Mouse (Mus musculus) lung, embryonic 15.5 days (tissue): ENCODE data around the gene Rho. TPM values are rescaled to one million over a fixed set of nuclear protein-coding genes. Genes with fewer than 3 reads are reported as not detected.

Experiments
- ATAC-seq: fragments of 200-750 bp; cut with Nextera tagmentation; 2 replicates; pipeline ENCODE4 v1.8.0; 2017; ENCODE audit warnings: moderate number of reproducible peaks, borderline replicate concordance; ENCODE audit not compliant: low FRiP score, low TSS enrichment; ENCODE audit errors: extremely low read depth
- H3K27ac ChIP-seq: fragments of 300-500 bp; sonication (generic); 2 replicates; pipeline ENCODE4 v1.5.1; 2015; ENCODE audit warnings: moderate library complexity, mild to moderate bottlenecking, inconsistent platforms
- H3K27me3 ChIP-seq: fragments of 300-500 bp; sonication (generic); 2 replicates; pipeline ENCODE4 v1.6.1; 2015; ENCODE audit warnings: inconsistent platforms
- H3K36me3 ChIP-seq: fragments of 300-500 bp; sonication (generic); 2 replicates; pipeline ENCODE4 v1.6.1; 2015; ENCODE audit warnings: inconsistent platforms
- H3K4me1 ChIP-seq: fragments of 300-500 bp; sonication (generic); 2 replicates; pipeline ENCODE4 v1.6.1; 2015; ENCODE audit warnings: inconsistent platforms
- H3K4me2 ChIP-seq: fragments of 300-500 bp; sonication (generic); 2 replicates; pipeline ENCODE4 v1.6.1; 2015; ENCODE audit warnings: inconsistent platforms, mild to moderate bottlenecking, moderate library complexity
- H3K4me3 ChIP-seq: fragments of 300-500 bp; sonication (generic); 2 replicates; pipeline ENCODE4 v1.5.1; 2015; ENCODE audit warnings: mild to moderate bottlenecking, inconsistent platforms
- H3K9ac ChIP-seq: fragments of 300-500 bp; sonication (generic); 2 replicates; pipeline ENCODE4 v1.6.1; 2015; ENCODE audit warnings: inconsistent platforms
- H3K9me3 ChIP-seq: fragments of 300-500 bp; sonication (generic); 2 replicates; pipeline ENCODE4 v1.6.1; 2016; ENCODE audit warnings: inconsistent platforms
- WGBS: fragments of 180-500 bp; shearing (Covaris S2); methylation state at CpG from one replicate; pipeline ENCODE4 v1.1.7; 2015; 5-methylcytosine and 5-hydroxymethylcytosine counted together
- polyA plus RNA-seq: library from polyadenylated mRNA; unstranded; fragments of >200 nt; fragmentation: Nextera tagmentation; extraction: Ambion mirVana; gene quantifications from 2 replicates; pipeline ENCODE4 v1.2.1, GENCODE M21; 2015

The Rho gene
- polyA plus RNA-seq, 1 experiment from 2014 or later, result 0.20 TPM

DNA sequence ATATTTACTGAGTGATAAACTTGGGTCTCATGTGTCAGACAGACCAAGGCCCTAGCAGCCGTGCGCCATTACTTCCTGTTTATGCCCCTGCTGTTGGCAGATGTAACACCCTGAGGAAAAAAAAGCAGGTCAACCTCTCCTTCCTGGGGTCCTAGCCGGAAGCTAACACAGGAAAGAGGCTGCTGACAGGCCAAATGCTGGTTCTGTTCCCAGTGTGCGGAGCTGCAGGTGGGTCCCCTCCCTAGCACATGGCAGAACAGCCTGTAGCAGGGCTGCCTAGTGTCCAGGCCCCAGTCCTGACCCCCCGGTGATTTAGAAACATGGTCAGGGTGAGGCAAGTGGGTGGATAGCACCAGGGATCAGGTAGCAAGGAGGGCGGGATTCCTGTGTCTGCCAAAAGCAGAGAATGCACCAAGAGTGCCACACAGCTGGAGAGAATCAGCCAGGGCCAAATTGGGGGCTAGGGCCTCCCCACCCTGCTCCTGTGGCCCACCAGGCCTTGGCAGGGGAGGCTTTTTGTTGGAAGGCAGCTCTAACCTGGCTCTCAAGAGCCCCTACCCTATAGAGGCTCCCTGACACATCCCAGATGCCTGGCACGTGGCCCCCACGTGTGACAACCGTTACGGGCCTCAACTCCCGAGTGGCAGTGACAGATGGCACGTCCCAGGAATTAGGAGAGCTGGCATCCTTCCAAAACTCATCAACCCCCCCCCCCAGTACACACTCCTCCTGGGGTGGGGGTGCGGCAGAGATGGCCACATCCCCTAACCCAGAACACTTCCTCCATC is 39.9 kb downstream of the Rho start:
- Histone ChIP-seq H3K4me2 (no peak overlapping the region), H3K4me1 (peaks cover 26% of the 10 kb centered on the region), H3K4me3 (no peak overlapping the region), H3K9me3 (no peaks in the 10 kb centered on the region), H3K27me3 (no peaks in the 10 kb centered on the region), H3K36me3 (peaks cover 59% of the 10 kb centered on the region), H3K27ac (peak overlapping the region; percentile 54), H3K9ac (no peak overlapping the region; the same call in 1 of the 2 replicates)
- ATAC-seq, result peak; percentile 15
- WGBS, result 31% methylated on average over 13 of the region's 13 CpGs

DNA sequence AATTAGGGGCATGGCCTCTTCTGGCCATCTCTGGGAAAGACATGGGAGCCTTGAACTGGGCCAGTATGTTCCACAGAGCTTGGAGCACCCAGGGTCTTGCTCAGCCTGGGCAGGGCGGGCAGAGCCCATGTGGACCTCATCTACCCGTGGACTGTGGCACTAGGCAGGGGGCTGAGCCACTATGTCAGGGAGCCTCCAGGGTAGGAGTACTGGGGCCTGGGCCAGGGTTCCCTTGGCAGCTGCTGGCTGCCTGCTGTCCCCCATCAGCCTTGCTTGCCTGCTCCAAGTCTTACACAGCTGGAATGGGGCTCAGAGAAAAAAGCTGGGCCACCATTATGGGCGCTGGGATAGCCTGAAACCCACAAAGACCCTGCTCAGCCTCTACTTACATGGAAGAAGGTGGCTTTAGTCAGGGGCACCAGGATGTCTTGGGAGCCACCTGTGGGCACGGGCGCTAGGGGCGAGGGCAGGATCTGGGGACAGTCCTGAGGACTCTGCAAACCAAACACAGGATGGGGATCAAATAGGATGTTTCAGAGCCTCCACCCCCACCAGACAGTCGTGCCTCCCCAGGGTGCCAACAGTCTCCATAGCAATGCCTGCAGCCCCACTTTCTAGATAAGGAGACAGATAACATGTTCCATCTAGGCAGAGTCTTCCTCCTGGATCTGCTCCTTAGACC is 40.7 kb downstream of the Rho start:
- H3K27me3 ChIP-seq, result no peaks in the 10 kb centered on the region
- no peaks in the 10 kb centered on the region for H3K9me3 ChIP-seq
- no peak overlapping the region; the same call in 1 of the 2 replicates for H3K9ac ChIP-seq
- peak overlapping the region; percentile 54 for H3K27ac ChIP-seq
- H3K4me3 ChIP-seq, result no peak overlapping the region
- peak; percentile 43; the same call in 1 of the 2 replicates for ATAC-seq
- H3K36me3 ChIP-seq, result peaks cover 56% of the 10 kb centered on the region
- H3K4me1 ChIP-seq, result peaks cover 29% of the 10 kb centered on the region
- WGBS, result 58% methylated on average over 7 of the region's 7 CpGs
- no peak overlapping the region for H3K4me2 ChIP-seq

DNA sequence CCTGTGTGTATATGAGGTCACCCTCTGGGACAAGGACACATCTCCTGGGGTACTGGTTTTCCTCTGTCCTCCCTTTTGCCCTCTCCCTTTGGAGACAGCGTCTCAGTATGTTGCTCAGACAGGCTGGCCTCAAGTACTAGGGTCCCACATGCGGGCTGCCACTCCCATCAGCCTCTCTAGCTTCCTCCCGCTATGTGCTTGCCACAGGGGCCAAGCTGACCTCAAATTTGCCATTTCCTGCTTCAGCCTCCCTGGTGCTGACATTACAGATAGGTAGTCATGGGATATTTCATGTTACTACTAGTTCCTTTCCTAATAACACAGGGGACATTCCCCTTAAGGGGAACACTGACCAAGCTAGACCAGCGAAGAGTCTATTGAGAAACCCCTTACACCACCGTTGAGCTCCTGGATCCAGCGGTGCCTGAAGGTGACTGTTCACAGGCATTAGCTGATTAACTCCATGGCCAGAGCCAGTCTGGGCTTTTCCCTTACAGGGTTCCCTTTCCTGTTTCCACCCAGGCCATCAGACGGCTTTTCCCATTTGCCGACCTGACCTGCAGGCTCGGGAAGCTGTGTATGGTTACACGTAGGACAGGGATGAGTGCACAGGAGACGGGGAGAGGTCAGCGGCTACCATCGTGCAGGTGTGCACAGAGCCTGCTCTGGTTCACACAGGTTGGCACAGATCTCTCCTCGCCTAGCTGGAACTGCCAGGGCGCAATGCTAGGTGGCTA is 41.8 kb downstream of the Rho start:
- H3K36me3 ChIP-seq, result peaks cover 55% of the 10 kb centered on the region
- ATAC-seq, result no peak
- 83% methylated on average over 15 of the region's 15 CpGs for WGBS
- no peak overlapping the region for H3K4me3 ChIP-seq
- 0 out of 2 replicates have a peak overlapping the region, but pooled peaks have one; percentile 54 for H3K27ac ChIP-seq
- no peak overlapping the region for H3K4me2 ChIP-seq
- H3K9ac ChIP-seq, result no peak overlapping the region
- H3K27me3 ChIP-seq, result no peaks in the 10 kb centered on the region
- no peaks in the 10 kb centered on the region for H3K9me3 ChIP-seq
- H3K4me1 ChIP-seq, result peaks cover 31% of the 10 kb centered on the region

DNA sequence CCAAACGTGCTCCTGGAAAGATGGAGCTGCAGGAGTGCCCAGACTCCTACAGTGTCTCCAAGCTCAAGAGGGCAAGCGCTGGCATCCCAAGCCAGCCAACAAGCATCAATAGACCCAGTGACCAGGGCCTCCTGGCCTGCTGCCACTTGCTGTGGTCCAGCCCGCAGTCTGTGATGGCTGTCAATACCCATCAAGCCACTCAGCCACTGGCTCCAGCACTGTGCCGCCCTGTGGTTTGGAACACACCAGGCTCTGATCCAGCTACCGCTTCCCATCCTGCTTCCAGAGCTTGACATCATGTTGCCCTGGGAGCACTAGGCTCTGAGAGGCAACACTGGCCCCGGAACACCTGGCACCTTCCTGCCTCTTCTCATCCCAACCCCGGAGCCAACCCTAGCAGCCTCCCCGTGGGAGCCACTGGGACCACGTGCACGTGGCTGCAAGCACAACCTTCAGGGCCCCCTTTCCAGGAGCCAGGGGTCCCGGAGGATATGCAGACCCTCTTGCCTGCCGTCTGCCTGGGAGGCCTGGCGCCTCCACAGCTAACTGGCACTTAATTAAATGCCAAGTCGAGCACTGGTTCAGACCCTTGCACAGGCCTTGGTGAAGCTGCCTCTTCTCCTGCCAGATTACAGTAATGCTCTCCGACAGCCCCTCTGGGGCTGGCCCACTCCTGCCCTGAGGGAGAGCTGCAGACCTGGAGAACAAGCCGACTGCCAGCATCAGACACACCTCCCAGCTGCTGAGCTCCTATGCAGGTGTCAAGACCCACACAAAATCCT is 42.5 kb downstream of the Rho start:
- Histone ChIP-seq H3K4me1 (peaks cover 31% of the 10 kb centered on the region), H3K4me2 (no peak overlapping the region), H3K36me3 (peaks cover 54% of the 10 kb centered on the region)

DNA sequence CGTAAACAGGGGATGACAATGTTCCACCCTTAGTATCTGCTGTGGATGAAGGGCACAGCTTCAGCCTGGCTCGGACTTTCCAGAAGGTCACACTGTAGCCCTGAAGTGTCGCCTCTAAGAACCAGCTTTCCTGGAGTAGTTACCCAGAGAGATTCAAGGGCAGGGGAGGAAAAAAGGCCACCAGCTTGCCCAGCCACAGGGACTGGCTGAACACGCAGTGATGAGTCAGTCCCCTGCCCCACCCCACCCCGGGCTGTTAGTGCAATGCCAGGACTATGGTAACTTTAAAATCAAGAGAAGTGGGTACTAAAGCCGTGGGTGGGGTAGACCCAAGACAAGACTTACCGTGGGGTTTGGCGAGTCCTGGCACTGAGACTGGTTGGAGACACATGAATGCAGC is 44.1 kb downstream of the Rho start:
- Histone ChIP-seq H3K4me3 (no peak overlapping the region), H3K27ac (no peak overlapping the region), H3K4me1 (peaks cover 32% of the 10 kb centered on the region), H3K4me2 (no peak overlapping the region), H3K36me3 (peaks cover 57% of the 10 kb centered on the region), H3K9me3 (no peaks in the 10 kb centered on the region), H3K27me3 (no peaks in the 10 kb centered on the region), H3K9ac (no peak overlapping the region)
- WGBS, result 82% methylated on average over 8 of the region's 8 CpGs
- no peak for ATAC-seq

More for the DNA sequence above, 42.5 kb downstream of the Rho start:
- Histone ChIP-seq H3K27ac (no peak overlapping the region), H3K9me3 (no peaks in the 10 kb centered on the region), H3K9ac (no peak overlapping the region), H3K4me3 (no peak overlapping the region), H3K27me3 (no peaks in the 10 kb centered on the region)
- WGBS, result 75% methylated on average over 16 of the region's 16 CpGs
- ATAC-seq, result no peak

DNA sequence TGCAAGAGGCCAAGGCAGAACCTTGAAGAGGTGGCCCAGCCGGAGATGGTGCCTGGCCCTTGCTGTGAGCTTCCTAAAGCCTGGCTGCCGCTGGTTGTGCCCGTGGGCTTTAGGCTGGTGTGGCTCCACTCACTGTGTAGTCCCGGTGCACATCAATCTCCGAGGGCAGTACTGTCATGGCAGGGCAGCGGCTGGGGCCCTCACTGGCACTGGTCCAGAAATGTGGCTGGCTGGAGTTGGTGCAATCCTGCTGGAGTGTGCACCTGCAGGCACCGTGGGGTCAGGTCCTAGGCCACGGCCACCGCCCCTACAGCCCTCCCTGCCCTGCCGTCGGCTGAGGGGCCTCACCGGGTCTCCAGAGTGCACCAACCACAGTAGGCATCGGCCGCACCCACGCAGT is 46.3 kb downstream of the Rho start:
- no peaks in the 10 kb centered on the region for H3K27me3 ChIP-seq
- 73% methylated on average over 15 of the region's 15 CpGs for WGBS
- no peak overlapping the region for H3K27ac ChIP-seq
- H3K4me3 ChIP-seq, result no peak overlapping the region
- no peak overlapping the region for H3K4me2 ChIP-seq
- H3K9ac ChIP-seq, result no peak overlapping the region
- peaks cover 55% of the 10 kb centered on the region for H3K36me3 ChIP-seq
- peaks cover 24% of the 10 kb centered on the region for H3K4me1 ChIP-seq
- no peak for ATAC-seq
- H3K9me3 ChIP-seq, result no peaks in the 10 kb centered on the region

DNA sequence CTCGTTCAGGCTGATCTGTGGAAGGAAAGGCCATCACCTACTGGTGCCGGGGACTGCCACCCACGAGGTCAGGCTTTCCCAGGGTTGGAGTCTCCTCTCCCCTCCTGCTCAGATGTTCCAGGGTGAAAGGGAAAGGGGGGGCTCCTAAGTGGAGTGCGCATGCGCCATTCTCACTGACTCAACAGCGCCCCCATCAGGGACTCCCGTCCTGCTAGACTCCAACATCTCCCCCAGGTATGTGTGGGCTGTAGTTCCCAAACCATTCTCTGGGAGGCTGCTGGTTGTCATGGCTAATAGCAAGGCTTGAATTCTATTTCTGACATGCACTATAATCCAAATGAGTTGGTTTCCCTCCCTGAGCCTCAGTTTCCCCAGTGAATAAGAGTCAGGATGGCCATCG is 47.0 kb downstream of the Rho start:
- Histone ChIP-seq H3K36me3 (peaks cover 53% of the 10 kb centered on the region), H3K27ac (no peak overlapping the region), H3K9me3 (no peaks in the 10 kb centered on the region), H3K9ac (no peak overlapping the region), H3K4me1 (peaks cover 24% of the 10 kb centered on the region), H3K4me2 (no peak overlapping the region), H3K27me3 (no peaks in the 10 kb centered on the region), H3K4me3 (no peak overlapping the region)
- no peak for ATAC-seq
- 67% methylated on average over 8 of the region's 8 CpGs for WGBS

DNA sequence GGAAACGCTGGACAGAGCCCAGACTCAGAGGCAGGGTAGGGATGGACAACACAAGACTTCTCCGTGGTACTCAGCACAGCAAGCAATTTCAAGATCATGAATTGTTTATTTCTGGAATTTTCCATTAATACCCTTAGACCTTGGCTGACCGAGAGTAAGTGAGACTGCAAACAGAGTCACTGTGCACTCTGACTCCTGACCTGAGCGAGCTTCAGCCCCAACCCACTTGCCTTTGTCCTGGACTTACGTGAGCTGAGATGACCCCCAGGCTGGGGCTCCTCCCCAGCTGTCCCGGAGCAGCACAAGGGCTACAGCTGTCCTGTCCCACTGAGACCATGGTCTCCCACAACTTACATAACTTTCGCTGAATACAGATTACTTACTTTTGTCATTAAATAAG is 51.3 kb downstream of the Rho start:
- H3K27ac ChIP-seq, result peak overlapping the region; percentile 94
- H3K4me3 ChIP-seq, result no peak overlapping the region
- no peaks in the 10 kb centered on the region for H3K9me3 ChIP-seq
- H3K27me3 ChIP-seq, result no peaks in the 10 kb centered on the region
- ATAC-seq, result no peak
- peak overlapping the region; percentile 34 for H3K4me2 ChIP-seq
- 35% methylated on average over 7 of the region's 7 CpGs for WGBS
- no peak overlapping the region for H3K9ac ChIP-seq
- H3K4me1 ChIP-seq, result peaks cover 62% of the 10 kb centered on the region
- H3K36me3 ChIP-seq, result peaks cover 20% of the 10 kb centered on the region; the same call in 1 of the 2 replicates

DNA sequence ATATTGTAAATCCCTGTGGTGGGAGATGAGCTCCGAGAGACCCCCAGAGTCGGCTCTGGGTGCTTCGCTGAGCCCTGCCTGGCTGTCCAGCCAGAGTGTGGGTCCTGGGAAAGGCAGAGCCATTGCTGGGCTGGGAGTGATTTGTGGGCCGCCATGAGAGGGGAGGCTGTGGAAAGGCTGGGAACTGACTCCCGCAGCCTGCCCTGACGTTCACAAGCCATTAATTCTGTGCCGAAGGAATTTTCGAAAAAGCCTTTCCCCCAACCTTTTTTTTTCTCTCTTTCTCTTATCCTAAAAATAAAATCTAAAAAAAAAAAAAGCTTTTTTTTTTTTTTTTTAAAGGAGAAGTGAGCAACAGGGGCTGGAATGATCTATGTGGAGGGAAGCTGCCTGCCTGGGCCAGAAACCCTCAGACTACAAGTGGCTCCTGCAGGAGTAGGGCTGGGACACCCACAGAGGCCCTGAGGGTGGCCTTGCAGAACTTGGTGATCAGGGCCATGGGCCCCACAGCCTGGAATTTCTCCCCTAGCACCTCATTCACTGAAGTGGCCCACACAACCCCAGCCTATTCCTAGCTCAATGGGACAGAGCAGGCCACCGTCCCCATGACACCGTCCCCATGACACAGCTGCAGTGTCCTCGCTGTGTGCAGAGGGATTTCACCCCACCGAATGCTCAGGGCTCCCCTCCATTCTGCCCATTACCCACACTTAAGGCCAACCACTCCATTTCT is 51.9 kb downstream of the Rho start:
- H3K9ac ChIP-seq, result no peak overlapping the region
- H3K9me3 ChIP-seq, result no peaks in the 10 kb centered on the region
- H3K36me3 ChIP-seq, result peaks cover 14% of the 10 kb centered on the region; the same call in 1 of the 2 replicates
- H3K4me3 ChIP-seq, result no peak overlapping the region
- peak overlapping the region; percentile 94 for H3K27ac ChIP-seq
- peak; percentile 76 for ATAC-seq
- WGBS, result 31% methylated on average over 12 of the region's 12 CpGs
- H3K27me3 ChIP-seq, result no peaks in the 10 kb centered on the region
- H3K4me1 ChIP-seq, result peaks cover 65% of the 10 kb centered on the region
- peak overlapping the region; percentile 34 for H3K4me2 ChIP-seq

DNA sequence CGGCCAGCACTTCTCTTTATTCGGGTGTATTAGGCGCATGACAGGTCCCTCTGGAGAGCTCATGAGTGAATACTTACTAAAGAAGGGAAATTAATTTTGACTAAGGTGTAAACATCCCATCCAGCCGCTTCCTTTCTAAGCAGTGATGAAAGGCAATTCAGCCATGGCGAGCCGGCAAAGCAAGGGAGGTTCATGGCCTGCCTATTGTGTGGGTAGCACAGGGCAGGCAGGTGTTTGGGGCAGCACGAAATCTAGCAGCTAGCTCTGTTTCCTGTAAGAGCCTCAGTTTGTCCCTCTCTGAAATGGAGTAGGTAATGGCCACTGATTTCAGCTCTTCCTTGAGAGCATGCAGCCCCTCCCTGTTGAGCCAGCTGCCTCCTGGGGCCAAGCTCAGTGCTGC is 53.0 kb downstream of the Rho start:
- Histone ChIP-seq H3K27ac (peak overlapping the region; percentile 94), H3K27me3 (no peaks in the 10 kb centered on the region), H3K4me1 (peaks cover 74% of the 10 kb centered on the region), H3K36me3 (peaks cover 7% of the 10 kb centered on the region; the same call in 1 of the 2 replicates), H3K9me3 (no peaks in the 10 kb centered on the region), H3K9ac (no peak overlapping the region), H3K4me2 (peak overlapping the region; percentile 41; the same call in 1 of the 2 replicates), H3K4me3 (no peak overlapping the region)
- ATAC-seq, result no peak
- WGBS, result 44% methylated on average over 7 of the region's 7 CpGs

DNA sequence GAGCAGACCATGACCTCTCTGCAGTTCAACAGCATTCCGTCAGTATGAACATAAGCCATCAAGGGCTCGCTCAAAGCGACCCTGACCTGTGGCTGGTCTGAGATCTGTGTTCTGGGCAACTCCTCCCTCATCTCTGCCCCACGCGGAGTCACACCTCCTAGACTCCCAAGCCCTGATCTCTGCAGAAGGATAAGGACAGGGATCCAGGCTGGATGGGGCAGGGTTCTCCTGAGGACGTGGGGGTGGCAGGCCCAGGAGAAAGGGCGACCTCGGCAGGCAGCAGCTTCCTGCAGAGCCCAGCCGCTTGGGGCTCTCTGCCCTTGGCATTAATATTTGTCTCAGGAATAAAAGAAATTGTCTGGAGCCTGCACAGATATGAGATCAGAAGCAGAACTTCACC is 54.1 kb downstream of the Rho start:
- WGBS, result 25% methylated on average over 9 of the region's 9 CpGs
- Histone ChIP-seq H3K27me3 (no peaks in the 10 kb centered on the region), H3K9me3 (no peaks in the 10 kb centered on the region), H3K4me2 (peak overlapping the region; percentile 41), H3K4me3 (no peak overlapping the region; the same call in 1 of the 2 replicates), H3K4me1 (peaks cover 83% of the 10 kb centered on the region), H3K9ac (no peak overlapping the region), H3K27ac (peak overlapping the region; percentile 94), H3K36me3 (no peaks in the 10 kb centered on the region)
- ATAC-seq, result no peak
